Mouse (Mus musculus) neural tube, embryonic 11.5 days (tissue): ENCODE measurements around the gene 4933402J07Rik. TPM values are rescaled to one million over a fixed set of nuclear protein-coding genes. Genes with fewer than 3 reads are reported as not detected.

Experiments used
- polyA plus RNA-seq: library from polyadenylated mRNA; unstranded; fragments of >200 nt; fragmentation: Nextera tagmentation; extraction: Ambion mirVana; gene quantifications from 2 replicates; pipeline ENCODE4 v1.2.1, GENCODE M21; 2014

Gene 4933402J07Rik
- polyA plus RNA-seq, 1 experiment from 2014 or later, result not detected

Other genes starting within 250 kb of the 4933402J07Rik start
- 5.2 TPM in 2 replicates for gene Cbln1, start 91.2 kb upstream of the 4933402J07Rik start, polyA plus RNA-seq